Mouse (Mus musculus): ENCODE measurements at regions not wholly inside any gene's neighbourhood (a gene's known extent, or its start where the extent isn't known, plus 50 kb on each side); places are given as distances from the start of the nearest gene placed in this dataset.

DNA sequence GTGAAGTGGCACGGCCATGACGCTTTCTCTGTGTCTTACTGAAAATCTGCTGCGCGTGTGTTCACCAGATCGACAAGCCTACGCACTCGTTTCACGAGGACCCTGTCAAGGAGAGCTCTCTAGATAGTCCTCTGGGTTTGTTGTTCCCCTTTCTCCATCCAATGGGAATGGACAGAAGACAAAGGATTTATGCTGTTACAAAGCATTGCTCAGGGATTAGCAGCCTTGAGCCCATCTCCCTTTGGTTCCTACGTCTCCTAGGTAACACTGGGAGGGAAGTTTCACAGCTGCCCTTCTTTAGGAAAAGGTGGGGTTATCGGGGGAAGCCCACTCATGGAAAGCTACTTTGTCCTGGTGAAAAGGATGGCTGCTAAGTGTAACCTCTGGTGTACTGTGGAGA, 212.7 kb upstream of the Tbc1d5 start:
- DNase-seq = no peak

DNA sequence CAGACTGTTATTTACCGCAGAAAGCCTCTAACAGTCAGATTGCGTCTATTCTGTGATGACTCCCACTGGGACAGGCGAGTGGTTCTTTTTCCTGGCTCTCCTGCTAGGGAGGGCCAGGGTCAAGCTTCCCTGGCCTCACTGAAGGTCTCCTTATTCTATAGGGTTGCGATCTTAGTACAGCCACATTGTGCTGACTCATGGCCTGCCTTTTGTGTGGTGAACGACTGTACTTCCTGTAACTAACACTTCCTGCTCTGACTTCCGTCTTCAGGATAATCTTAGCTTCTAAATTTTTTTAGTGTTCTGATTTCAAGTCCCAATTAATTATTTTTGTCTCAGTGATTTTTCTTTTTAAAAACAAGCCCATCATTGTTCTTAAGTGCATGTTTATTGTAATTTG, 203.4 kb upstream of the Tbc1d5 start:
- no peak for DNase-seq

- DNase-seq = no peak
These were observed 192.9 kb upstream of the Tbc1d5 start for GRCm38 (mm10) chr17:51371937-51372479.

DNA sequence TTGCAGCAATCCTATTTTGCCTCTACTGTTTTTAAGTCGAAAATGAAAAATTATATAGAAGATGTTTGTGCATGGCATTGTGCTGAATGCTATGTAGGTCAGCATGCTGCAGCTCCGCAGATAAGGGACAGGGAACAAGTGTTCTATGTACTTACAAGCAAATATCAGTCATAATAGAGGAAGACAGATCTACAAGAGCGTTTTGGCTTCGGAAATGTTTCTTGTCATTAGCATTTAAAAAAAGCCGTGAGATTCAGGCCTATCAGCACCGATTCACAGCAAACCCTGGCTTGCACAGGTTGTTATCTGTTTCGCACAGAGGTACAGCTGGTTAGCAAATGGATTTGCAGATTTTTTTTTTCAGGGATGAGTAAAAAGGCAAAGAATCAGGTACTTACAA, 191.8 kb upstream of the Tbc1d5 start:
- DNase-seq = no peak

- DNase-seq = no peak
These were observed 190.9 kb upstream of the Tbc1d5 start for GRCm38 (mm10) chr17:51370085-51370484.

DNA sequence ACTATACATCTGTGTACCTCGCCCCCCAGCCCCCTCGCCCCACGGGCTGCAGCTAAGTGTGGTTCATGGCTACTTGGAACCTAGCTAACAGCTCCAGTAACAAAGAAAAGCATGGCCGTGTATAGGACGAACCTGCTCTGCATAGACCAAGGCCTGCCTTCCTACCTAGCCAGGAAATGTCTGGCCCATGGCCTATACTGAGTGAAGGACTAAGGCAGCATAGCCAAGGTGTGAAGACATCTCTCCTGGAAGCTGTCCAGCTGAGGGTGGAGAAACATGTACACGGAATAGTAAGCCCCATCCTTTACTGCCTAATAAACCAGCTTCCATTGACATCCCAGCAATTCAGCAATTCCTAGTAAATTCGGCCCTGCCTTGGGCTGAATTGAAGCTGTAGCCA, 183.6 kb upstream of the Tbc1d5 start:
- DNase-seq = no peak

DNA sequence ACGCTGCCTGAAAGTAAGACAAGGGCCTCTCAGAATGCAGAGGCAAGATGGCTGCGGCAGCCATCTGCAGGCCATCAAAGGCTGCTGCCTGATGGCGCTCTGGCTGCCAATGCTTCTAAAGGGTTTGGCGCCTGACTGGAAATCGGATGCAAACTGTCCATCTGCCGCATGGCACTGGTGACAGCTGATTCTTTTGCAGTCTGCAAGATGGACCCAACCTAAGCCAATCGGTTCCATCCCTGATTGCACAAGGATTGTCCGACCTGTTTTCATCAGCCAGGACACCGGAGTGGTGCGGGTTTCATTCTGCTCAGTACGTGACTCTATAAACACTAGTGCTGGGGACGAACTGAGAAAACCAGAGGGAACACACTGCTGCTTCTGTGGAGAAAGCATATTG, 183.1 kb upstream of the Tbc1d5 start:
- DNase-seq = no peak

- no peak for DNase-seq
These were observed 179.2 kb upstream of the Tbc1d5 start for GRCm38 (mm10) chr17:51358362-51358739.

- DNase-seq = no peak
These were observed 178.7 kb upstream of the Tbc1d5 start for GRCm38 (mm10) chr17:51357690-51358361.

DNA sequence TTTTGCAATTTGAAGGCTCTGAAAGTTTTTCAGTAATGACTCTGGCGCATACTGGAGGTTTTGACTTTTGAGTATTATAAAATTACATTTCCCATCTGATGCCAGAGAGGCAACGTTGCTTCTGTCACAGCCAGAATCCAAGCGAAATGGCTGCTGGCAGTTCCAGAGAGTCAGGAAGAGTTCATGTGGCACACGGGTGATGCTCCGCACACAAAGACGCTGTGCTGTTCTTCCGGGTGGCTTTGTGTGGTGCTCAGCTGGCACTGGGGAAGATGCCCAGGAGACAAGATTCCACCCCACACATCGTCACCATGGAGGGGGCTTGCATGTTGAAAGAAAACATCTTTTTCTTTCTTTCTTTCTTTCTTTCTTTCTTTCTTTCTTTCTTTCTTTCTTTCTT, 177.3 kb upstream of the Tbc1d5 start:
- no peak for DNase-seq

DNA sequence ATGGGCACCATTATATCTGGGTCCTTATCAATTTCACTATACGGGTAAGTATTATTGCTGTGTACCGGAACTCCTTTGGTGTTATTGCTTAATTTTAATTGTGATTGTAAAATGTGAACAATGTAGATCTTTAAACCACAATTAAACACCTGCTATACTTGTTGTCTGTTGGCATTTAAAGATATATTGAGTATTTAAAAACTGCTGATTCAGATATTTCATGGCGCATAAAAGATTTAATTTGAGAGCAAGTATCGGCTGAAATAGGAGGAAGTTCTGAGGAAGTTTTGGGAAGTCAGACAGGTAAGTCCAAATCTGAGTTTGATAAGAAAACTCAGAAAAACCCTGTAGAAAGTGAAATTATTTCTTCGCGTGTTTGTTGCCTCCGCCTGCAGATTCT, 142.7 kb upstream of the Tbc1d5 start:
- DNase-seq = no peak

DNA sequence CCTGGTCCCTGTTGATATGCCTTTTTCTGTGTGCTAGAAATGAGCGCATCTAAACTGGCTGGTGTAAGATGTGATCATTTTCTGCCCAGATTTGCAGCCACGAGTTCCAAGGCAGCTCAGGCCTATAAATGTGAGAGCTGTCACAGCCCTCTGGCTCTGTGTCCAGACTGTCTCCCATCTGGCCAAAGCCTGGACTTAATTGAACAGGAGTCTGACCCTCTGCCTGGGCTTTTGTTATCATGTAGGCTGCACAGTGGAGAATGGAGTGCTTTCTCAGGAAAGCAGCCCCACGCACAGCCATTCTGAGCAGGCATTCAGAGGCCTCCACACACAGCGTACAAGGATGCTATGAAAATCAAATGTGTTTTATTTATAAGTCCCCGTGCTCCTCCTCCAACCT, 141.9 kb upstream of the Tbc1d5 start:
- DNase-seq = peak; percentile 3

GRCm38 (mm10) chr17:51304964-51305363, 125.8 kb upstream of the Tbc1d5 start:
- DNase-seq = no peak

GRCm38 (mm10) chr17:51290741-51291140, 111.6 kb upstream of the Tbc1d5 start:
- DNase-seq = no peak

DNA sequence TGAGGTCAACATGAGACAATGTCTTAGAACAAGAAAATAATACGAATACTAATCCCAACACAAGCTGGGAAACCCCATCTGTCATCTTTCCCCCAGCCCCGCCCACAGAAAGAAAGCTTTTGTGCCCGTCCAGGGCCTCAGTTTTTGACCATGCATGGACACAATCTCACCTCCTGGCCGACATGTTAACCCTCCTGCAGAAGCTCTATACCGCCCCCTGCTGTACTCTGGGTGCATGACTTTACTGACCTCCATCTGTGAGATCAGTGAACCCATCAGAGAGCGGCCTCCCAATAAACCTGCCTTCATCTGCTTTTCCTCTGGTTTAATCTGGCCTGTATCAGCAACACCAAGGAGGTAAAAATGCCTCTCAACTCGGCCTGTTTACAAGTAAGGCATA, 109.6 kb upstream of the Tbc1d5 start:
- DNase-seq = peak; percentile 27

DNA sequence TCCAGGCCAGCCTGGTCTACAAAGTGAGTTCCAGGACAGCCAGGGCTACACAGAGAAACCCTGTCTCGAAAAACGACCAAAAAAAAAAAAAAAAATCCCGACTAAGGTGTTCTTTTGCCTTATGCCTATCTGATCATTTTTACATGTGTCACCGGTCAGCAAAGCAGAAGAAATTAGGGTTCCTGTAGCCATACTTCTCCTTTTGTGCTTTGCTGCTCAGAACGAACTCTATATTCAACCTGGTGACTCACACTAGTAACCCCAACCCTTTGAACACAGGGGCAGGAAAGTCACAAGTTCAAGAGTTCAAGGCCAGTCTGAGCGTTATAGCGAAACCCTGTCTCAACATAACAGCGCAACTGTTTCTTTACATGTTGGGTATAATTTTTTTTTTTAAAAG, 108.7 kb upstream of the Tbc1d5 start:
- no peak for DNase-seq

GRCm38 (mm10) chr17:51285362-51285761, 106.2 kb upstream of the Tbc1d5 start:
- DNase-seq = no peak

GRCm38 (mm10) chr17:51278771-51279170, 99.6 kb upstream of the Tbc1d5 start:
- DNase-seq = no peak

GRCm38 (mm10) chr17:51278094-51278493, 98.9 kb upstream of the Tbc1d5 start:
- DNase-seq = no peak

DNA sequence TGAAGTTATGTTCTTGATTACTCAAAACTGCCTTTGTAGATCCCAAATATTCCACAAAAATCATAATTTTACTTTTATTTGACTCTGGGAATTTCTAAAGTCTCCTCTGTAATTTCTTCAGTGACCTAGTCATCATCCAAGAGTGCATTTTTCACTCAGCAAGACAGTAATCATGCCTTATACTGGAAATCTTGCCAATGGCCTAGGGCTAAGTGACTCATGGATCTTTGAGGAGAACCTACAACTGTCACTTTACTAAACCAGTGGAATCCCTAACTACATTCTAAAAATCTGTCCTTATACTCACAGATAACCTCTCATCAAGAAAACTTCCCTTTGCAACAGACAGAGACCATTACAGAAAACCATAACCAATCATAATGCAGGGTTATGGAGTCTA, 98.0 kb upstream of the Tbc1d5 start:
- DNase-seq = no peak

DNA sequence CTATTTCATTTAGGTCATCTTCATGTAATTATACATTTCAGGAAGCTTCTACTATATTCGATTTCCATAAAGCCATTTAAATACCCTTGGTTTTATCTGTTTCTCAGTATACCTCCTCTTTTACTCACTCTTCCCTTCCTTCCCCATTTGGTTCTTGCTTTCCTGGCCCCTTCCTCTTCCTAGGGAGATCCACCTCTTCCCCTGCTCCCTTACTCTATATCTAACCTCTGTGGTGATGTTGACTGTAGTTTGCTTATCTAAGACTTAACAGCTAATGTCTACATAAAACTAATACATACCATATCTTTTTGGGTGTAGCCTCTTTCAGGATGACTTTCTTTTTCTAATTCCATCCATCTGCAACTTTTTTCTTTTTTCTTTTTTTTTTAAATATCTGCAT, 92.9 kb upstream of the Tbc1d5 start:
- DNase-seq = no peak

- DNase-seq = no peak
These were observed 83.8 kb upstream of the Tbc1d5 start for GRCm38 (mm10) chr17:51262946-51263345.

DNA sequence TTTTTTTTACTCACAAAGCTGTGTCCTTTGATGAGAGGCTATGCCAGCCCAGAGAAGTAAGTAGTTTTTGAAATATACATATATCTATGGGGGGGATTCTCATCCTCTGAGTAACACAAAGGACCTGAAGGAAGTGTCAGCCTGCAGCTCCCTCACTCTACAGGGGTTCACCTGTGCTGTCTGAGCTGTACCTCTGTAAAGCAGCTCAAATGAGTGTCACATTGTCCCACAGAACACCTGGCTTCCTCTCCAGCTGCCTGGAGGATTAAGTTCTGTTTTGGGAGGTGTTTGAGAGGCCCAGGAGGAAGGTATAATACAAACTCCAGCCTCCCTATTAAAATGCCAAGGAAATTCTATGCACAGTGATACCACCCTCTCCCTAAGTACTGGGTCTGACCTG, 83.3 kb upstream of the Tbc1d5 start:
- no peak for DNase-seq

GRCm38 (mm10) chr17:51258316-51258715, 79.2 kb upstream of the Tbc1d5 start:
- DNase-seq = no peak

- DNase-seq = no peak
These were observed 69.4 kb upstream of the Tbc1d5 start for GRCm38 (mm10) chr17:51248543-51248942.

Data from cerebellum, adult 9-10 months (tissue).